Mouse (Mus musculus) kidney, adult 2 months (tissue): Measurements from ENCODE around the gene Trim61. TPM values are rescaled to one million over a fixed set of nuclear protein-coding genes. Genes with fewer than 3 reads are reported as not detected.

ENCODE experiments used
- DNase-seq: peaks from one replicate; pipeline ENCODE4 v3.0.0; 2021
- H3K27ac ChIP-seq: fragments of 200-500 bp; 2 replicates; pipeline ENCODE4 v1.5.1; 2012; ENCODE audit warnings: low read depth, low read length, control low read depth, inconsistent platforms; ENCODE audit not compliant: insufficient read depth
- H3K27me3 ChIP-seq: fragments of 200-500 bp; replicated peaks from 2 replicates; pipeline ENCODE4 v1.6.1; 2012; ENCODE audit warnings: mild to moderate bottlenecking, moderate library complexity, low read length, inconsistent platforms; ENCODE audit not compliant: control insufficient read depth, insufficient read depth
- H3K36me3 ChIP-seq: fragments of 200-500 bp; 2 replicates; pipeline ENCODE4 v1.6.1; 2012; ENCODE audit warnings: mild to moderate bottlenecking, moderate library complexity, low read length, inconsistent platforms; ENCODE audit not compliant: control insufficient read depth, insufficient read depth
- H3K4me1 ChIP-seq: fragments of 200-500 bp; 2 replicates; pipeline ENCODE4 v1.6.1; 2011; ENCODE audit warnings: low read length; ENCODE audit not compliant: control insufficient read depth, insufficient read depth
- H3K4me3 ChIP-seq: fragments of 200-500 bp; 2 replicates; pipeline ENCODE4 v1.5.1; 2011; ENCODE audit warnings: mild to moderate bottlenecking, low read depth, low read length, control low read depth; ENCODE audit not compliant: insufficient read depth
- CTCF ChIP-seq: fragments of 200-500 bp; conservative IDR thresholded peaks from 2 replicates; pipeline ENCODE4 v1.5.1; 2011; ENCODE audit warnings: low read depth, mild to moderate bottlenecking, control low read depth, low read length, moderate library complexity, mixed read lengths; ENCODE audit not compliant: insufficient read depth, insufficient read length
- POLR2A ChIP-seq: fragments of 200-500 bp; IDR thresholded peaks from one replicate; pipeline ENCODE4 v1.6.1; 2011; ENCODE audit warnings: low read depth, low read length, control low read depth
- WGBS: fragments of 180-500 bp; shearing (Covaris S2); methylation state at CpG from one replicate; pipeline ENCODE4 v1.1.7; 2018; 5-methylcytosine and 5-hydroxymethylcytosine counted together
- polyA plus RNA-seq: library from polyadenylated mRNA; depleted of rRNA; stranded (reverse); fragments of >200 nt; gene quantifications from 2 replicates; pipeline ENCODE4 v1.2.3, GENCODE M21; 2012; rRNA removed

Gene Trim61
- 0.37 and 0.69 TPM in 2 replicates for polyA plus RNA-seq

GRCm38 (mm10) chr8:65018423-65018822 is at the start of gene Trim61, which contains the start of gene Trim60:
Trim61 (minus strand) TSS chr8:65018523.
Trim60 (minus strand) TSS chr8:65018584.
- DNase-seq: no peak
- Histone ChIP-seq H3K27me3 (no peaks in the 10 kb centered on the region), H3K4me3 (no peak within 1 kb of the TSS), H3K27ac (no peak within 1 kb of the TSS), H3K36me3 (no peaks in the 10 kb centered on the region), H3K4me1 (no peaks in the 10 kb centered on the region)
- 82% methylated on average over 8 of the region's 8 CpGs for WGBS
- TF ChIP-seq POLR2A: no peak
- TF ChIP-seq CTCF: no peak

GRCm38 (mm10) chr8:65067694-65068472 is 49.6 kb upstream of the Trim61 start:
- 35% methylated on average over 10 of the region's 10 CpGs for WGBS
- DNase-seq: no peak
- TF ChIP-seq CTCF (no peak), POLR2A (no peak)
- no peak overlapping the region for H3K27ac ChIP-seq
- H3K36me3 ChIP-seq: no peaks in the 10 kb centered on the region
- H3K27me3 ChIP-seq: no peaks in the 10 kb centered on the region
- no peak overlapping the region for H3K4me3 ChIP-seq
- no peaks in the 10 kb centered on the region for H3K4me1 ChIP-seq

GRCm38 (mm10) chr8:65067031-65067430 is 48.7 kb upstream of the Trim61 start:
- Histone ChIP-seq H3K4me3 (no peak overlapping the region), H3K36me3 (no peaks in the 10 kb centered on the region), H3K4me1 (no peaks in the 10 kb centered on the region), H3K27me3 (no peaks in the 10 kb centered on the region), H3K27ac (no peak overlapping the region)
- no peak for DNase-seq
- 95% methylated on average over 4 of the region's 4 CpGs for WGBS
- no peak for TF ChIP-seq POLR2A
- no peak for TF ChIP-seq CTCF

GRCm38 (mm10) chr8:65065622-65066021 is 47.3 kb upstream of the Trim61 start:
- no peak for DNase-seq
- TF ChIP-seq POLR2A: no peak
- no peak for TF ChIP-seq CTCF
- no peak overlapping the region for H3K4me3 ChIP-seq
- 98% methylated on average over 3 of the region's 3 CpGs for WGBS
- H3K36me3 ChIP-seq: no peaks in the 10 kb centered on the region
- H3K27me3 ChIP-seq: no peaks in the 10 kb centered on the region
- no peak overlapping the region for H3K27ac ChIP-seq
- H3K4me1 ChIP-seq: no peaks in the 10 kb centered on the region

- WGBS: 40% methylated on average over 2 of the region's 2 CpGs
- no peaks in the 10 kb centered on the region for H3K27me3 ChIP-seq
- no peaks in the 10 kb centered on the region for H3K4me1 ChIP-seq
- no peak overlapping the region for H3K4me3 ChIP-seq
- H3K36me3 ChIP-seq: no peaks in the 10 kb centered on the region
- DNase-seq: no peak
- H3K27ac ChIP-seq: no peak overlapping the region
- TF ChIP-seq CTCF: no peak
- TF ChIP-seq POLR2A: no peak
Measured at GRCm38 (mm10) chr8:65064071-65064470, 45.7 kb upstream of the Trim61 start.

- no peak for TF ChIP-seq CTCF
- TF ChIP-seq POLR2A: no peak
- Histone ChIP-seq H3K27ac (no peak overlapping the region), H3K4me3 (no peak overlapping the region), H3K4me1 (no peaks in the 10 kb centered on the region), H3K36me3 (no peaks in the 10 kb centered on the region), H3K27me3 (no peaks in the 10 kb centered on the region)
- 80% methylated on average over 4 of the region's 4 CpGs for WGBS
- no peak for DNase-seq
Measured at GRCm38 (mm10) chr8:65062195-65062594, 43.9 kb upstream of the Trim61 start.

GRCm38 (mm10) chr8:65056722-65057121 is 38.4 kb upstream of the Trim61 start:
- no peaks in the 10 kb centered on the region for H3K36me3 ChIP-seq
- WGBS: 88% methylated on average over 4 of the region's 4 CpGs

More at GRCm38 (mm10) chr8:65056722-65057121, 38.4 kb upstream of the Trim61 start:
- no peak for DNase-seq
- H3K27me3 ChIP-seq: no peaks in the 10 kb centered on the region
- no peaks in the 10 kb centered on the region for H3K4me1 ChIP-seq
- TF ChIP-seq POLR2A (no peak), CTCF (no peak)
- H3K27ac ChIP-seq: no peak overlapping the region
- H3K4me3 ChIP-seq: no peak overlapping the region
